Mouse (Mus musculus) urinary bladder, postnatal 10 days (tissue): ENCODE measurements around the gene Vmn2r22.
"Not testable (repeated sequence)": the region's sequence is repeated elsewhere in the genome, so short reads cannot be mapped to it uniquely, and the experiment has no call there.

Experiments
- DNase-seq: peaks from one replicate; pipeline ENCODE4 v3.0.0; 2022; ENCODE audit warnings: low spot score

Vmn2r22 gene

DNA sequence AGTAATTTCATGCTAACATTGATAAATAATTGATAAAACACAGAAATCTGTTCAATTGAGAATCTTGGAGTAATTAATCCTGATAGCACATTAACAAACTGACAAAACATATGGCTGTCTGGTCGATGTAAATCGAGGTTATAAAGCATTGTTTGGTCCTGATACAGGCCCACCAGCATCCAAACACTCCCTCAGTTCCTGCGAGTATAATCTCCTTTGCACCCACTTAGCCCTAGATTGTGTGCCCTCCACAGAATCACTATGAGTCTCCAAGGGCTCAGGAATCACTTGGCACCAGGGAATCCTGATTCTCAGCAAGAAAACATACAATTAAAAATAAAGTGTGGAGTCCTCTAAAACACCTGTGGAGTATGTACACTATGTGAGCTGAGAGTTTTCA is at the start of gene Vmn2r22:
Gene Vmn2r22 (minus strand): TSS at position 101 of the 400 bp plus-strand sequence.
- DNase-seq: not testable (repeated sequence)

DNA sequence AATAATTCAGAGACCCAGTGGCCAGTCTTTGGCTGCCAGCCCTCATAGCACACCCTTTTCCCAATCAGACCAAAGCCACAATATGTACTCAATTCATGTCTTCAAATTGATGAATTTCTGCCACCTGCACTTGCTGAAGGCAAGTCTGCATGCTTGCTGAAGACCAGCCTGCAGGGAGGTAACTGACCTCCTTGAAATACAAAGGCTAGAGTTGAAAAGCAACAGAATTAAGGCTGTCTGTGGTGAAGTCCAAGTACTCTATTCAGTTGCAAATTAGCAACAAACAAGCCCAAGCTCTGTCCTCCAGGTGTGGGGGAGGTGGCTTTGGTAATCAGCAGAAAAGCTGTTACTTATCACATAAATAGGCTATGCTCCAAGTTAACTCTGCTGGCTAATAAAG is 46.7 kb upstream of the Vmn2r22 start:
- DNase-seq: no peak

DNA sequence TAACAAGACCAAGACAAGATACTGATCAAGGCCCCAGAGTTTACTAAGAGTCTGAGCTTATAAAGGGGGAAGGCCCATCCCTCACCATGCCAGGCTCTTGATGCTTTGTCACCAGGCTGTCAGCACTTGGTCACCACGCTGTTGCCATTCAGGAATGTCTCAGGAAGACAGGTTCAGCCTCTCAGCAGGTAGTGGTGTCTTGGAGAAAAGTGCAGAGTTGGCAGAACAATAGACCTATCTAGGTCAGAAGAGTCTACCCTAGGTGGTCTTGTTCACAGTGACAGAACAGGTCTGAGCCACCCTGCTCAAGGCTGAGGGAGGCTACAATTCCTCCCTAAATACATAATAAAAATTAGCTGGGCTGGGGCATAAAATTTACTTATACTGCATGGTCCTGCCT is 46.1 kb upstream of the Vmn2r22 start:
- DNase-seq: not testable (repeated sequence)

GRCm38 (mm10) chr6:123657040-123657439 is 6.5 kb upstream of the Vmn2r22 start:
- no peak for DNase-seq

- DNase-seq: not testable (repeated sequence)
These were observed 11.1 kb downstream of the Vmn2r22 start for GRCm38 (mm10) chr6:123639394-123639793.

DNA sequence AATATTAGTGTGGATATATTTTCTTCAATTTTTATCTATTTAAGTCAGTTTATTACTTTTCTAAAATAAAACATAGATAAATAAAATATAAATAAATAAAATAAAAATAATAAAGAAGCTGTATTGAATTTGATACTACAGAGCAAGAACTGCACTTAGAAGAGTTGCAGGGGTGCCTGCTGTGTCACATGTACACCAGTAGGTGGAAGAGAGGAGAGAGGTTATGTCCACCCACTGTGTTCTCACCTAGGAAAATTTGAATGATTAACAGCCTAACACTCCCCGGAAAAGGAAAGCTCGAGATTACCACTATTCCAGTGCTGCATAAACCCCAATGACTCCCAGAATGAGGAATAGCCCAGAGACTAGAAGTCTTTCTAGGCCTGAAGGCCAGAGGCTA is 26.7 kb downstream of the Vmn2r22 start:
- not testable (repeated sequence) for DNase-seq

DNA sequence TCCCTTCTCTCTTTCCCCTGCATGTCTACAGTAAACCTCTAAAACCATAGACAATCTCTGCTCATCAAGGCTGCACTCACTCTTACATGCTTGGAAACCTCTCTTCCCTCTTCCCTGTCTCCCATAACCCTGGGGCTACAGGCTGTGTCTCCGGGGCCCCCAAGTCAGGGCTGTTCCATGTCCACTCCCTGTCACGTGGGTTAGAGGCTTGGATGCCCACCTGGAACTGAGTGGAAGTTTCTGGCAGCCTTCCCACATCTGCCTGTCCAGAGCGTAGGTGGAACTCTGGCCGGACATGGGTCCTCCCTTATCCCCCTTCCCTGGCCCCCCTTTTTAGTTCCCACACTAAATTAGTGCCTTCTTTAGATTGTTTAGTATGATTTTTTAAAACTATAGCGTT is 62.2 kb downstream of the Vmn2r22 start:
- DNase-seq: not testable (repeated sequence)

- DNase-seq: not testable (repeated sequence)
These were observed 62.7 kb downstream of the Vmn2r22 start for GRCm38 (mm10) chr6:123587796-123588328.

DNA sequence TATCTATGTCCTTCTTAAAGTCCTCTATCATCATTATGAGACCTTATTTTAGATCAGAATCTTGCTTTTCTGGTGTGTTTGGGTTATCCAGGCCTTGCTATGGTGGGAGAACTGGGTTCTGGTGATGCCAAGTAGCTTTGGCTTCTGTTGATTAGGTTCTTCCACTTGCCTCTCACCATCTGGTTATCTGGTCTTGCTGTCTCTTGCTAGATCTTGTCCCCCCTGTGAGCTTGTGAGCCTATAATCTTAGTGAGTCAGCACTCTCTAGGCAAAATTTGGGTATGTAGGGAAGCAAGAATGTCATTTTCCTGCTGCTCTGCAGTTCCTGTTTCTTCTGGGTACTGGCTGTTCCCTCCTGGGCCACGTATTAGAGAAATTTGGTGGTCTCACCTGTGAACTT is 66.5 kb downstream of the Vmn2r22 start:
- DNase-seq: not testable (repeated sequence)

- DNase-seq: not testable (repeated sequence)
These were observed 75.8 kb downstream of the Vmn2r22 start for GRCm38 (mm10) chr6:123574698-123575097.
